Mouse (Mus musculus) cerebellum, adult (tissue): ENCODE data around the gene Aff3.
"Not testable (repeated sequence)": the region's sequence is repeated elsewhere in the genome, so short reads cannot be mapped to it uniquely, and the experiment has no call there.

ENCODE experiments used
- ATAC-seq: cut with Nextera tagmentation; 2 replicates; pipeline ENCODE4 v1.9.2; 2017; ENCODE audit warnings: mild to moderate bottlenecking, moderate library complexity, mixed read lengths; ENCODE audit not compliant: insufficient number of reproducible peaks, low FRiP score, low TSS enrichment

Gene Aff3

GRCm38 (mm10) chr1:38448854-38449253, 215.9 kb downstream of the Aff3 start:
- no peak for ATAC-seq

GRCm38 (mm10) chr1:38447581-38447980, 217.2 kb downstream of the Aff3 start:
- ATAC-seq, result no peak

DNA sequence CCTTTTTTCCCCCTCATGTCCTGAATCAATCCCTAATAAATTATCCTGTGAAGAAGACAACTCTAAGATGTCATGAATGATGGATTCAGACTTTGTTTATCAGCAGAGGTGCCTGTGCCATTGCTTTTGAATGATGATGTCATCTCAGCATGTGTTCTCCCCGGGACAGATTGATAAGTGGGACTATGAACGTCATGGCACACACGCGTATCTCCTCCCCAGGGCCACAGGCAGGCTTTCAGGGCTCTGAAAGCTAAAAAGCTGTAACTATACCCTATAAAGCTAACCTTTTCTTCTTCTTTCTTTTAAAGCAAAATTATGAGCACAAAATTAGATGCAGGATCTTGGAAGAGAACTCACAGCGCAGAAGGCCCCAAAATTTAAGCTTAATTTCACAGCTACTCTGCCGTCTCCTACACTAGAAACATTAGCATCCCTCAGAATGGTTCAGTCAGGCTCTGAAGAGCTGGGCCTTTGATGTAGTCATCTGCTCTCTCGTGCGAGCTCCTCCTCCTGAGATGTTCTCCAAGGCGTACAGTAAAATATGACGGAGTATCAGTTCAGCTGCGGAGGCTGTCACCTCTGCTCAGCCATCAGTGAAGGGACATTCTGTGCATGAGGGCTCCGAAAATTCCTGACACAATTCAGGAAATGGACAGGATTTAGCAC, 218.5 kb downstream of the Aff3 start:
- no peak for ATAC-seq

GRCm38 (mm10) chr1:38442887-38443286, 221.9 kb downstream of the Aff3 start:
- ATAC-seq, result no peak

DNA sequence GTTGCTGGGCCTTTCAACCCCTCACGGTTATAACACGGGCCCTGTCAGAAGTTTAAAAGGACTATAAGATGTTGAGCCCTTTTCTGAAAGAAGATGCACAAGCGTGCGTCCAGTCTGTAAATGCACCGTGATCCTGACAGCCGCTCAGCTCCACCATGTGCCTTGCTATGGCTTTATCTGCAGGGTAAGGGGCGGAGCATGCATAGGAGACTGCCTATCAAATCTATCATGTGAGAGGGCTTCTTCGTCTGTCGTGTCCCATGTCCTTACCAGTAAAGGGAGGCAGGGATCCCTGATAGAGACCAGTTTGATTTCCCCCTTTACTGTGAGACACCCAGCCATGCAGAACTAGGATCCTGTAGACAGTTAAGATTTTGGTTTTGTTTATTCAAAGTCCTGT, 222.3 kb downstream of the Aff3 start:
- ATAC-seq, result no peak

- ATAC-seq, result no peak
Observed at GRCm38 (mm10) chr1:38441800-38442199, 223.0 kb downstream of the Aff3 start.

- no peak for ATAC-seq
Observed at GRCm38 (mm10) chr1:38440471-38440815, 224.3 kb downstream of the Aff3 start.

DNA sequence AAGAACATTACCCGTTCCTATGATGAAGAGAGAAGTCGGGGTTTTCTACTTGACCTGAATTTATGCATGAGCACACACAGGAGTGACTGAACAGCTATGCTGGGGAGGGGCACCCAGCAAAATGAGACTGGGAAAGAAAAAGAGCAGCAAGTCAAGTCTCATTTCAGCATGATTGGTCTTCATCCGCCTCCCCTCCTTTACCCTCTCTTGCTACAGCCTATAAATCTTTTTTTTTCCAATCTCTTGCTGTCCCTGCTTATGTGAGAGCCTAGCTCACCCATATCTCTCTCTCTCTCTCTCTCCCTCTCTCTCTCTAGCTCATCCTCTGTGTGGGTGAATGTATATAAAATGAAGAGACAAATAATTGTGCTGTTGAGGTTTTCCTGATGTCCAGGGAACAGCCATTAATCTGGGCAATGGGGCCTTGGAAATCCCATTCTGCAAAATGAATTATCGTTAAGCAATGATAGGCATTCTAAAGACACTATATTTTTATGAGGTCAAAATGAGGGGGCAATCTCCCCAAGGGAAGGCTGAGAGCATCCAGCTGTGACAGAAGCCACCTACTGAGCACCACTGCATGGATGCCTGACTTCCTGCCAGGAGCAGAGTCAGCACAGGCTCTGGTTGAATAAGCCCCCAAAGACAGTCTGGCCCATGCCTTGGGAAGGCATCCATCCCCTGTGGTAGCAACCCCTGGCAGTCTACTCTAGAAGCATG, 224.8 kb downstream of the Aff3 start:
- ATAC-seq, result no peak

GRCm38 (mm10) chr1:38438447-38438846, 226.3 kb downstream of the Aff3 start:
- ATAC-seq, result no peak

GRCm38 (mm10) chr1:38437671-38438070, 227.1 kb downstream of the Aff3 start:
- ATAC-seq, result no peak

- no peak for ATAC-seq
Observed at GRCm38 (mm10) chr1:38436471-38437340, 228.0 kb downstream of the Aff3 start.

- not testable (repeated sequence) for ATAC-seq
Observed at GRCm38 (mm10) chr1:38430311-38430710, 234.4 kb downstream of the Aff3 start.

DNA sequence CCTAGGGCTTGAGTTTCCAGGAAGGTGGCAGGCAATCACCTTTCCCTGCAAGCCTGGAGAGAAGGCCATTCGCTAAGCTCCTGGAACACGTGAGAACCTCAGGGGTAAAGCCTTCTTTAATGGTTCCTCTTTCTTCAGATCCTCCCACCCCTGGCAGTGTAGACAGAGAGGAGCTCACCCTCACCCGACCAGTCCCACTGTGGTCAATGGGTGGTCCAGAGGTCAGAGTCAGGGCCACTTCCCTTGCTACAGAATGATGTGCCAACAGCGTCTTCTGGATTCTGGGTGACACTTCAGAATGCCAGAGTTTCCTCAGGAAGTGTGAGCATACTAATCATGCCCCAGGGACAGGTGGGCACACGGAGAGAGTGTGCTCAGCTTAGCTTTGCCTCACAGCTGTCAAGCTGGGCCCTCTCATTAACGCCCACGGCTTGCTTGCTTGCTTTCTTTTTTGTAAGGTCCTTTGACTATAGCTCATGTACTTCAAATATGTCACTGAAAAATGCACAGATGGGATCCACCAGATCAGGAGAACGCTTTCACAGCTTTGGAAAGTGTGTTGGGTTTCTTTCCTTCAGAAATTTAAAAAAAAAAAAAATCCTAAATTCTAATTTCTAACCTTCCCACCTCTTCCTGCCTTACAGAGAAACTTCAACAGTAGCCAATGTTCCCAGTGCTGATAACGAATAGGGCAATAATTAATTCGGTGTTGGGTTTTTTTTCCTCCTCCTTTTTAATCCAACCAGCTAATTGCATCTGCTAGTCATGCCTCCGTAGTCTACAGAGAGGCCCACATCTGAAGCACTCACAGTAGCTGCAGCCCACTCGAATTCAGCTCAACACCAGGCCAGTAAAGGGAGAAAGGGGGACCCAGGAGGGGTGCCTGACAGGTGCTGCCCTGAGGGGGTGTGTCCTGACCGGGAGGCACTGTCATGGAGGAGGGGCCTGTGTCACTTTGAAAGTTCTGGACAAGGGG, 235.8 kb downstream of the Aff3 start:
- ATAC-seq, result no peak

DNA sequence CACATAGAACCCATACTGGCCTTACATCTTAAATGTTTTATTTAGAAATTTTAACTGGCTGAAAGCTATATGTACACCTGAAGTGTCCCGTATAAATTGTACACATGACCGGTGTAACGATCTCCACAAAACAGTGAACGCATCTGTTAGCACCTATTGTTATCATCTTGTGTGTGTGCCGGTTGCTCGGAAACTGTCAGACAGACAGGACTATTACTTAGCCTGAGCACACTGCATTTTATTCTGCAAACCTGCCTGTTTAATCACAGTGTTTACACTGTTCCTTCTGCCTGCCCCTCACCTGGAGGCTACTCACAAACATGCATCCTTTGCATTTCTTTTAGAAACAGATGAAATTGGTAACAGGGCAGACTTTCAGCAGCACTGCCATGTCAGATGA, 241.8 kb downstream of the Aff3 start:
- ATAC-seq, result no peak

DNA sequence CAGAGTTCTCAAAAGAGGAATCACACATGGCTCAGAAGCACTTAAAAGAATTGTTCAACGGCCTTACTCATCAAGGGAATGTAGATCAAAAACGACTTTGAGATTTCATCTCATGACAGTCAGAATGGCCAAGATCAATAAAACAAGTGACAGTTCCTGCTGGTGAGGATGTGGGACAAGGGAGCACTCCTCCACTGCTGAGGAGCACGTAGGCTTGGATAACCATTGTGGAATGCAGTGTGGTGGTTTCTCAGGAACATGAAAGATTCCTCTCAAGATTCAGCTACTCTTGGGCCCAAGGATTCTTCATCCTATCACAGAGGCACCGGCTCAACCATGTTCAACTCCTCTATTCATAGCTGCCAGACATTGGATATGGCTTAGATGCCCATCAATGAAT, 245.4 kb downstream of the Aff3 start:
- ATAC-seq, result no peak

DNA sequence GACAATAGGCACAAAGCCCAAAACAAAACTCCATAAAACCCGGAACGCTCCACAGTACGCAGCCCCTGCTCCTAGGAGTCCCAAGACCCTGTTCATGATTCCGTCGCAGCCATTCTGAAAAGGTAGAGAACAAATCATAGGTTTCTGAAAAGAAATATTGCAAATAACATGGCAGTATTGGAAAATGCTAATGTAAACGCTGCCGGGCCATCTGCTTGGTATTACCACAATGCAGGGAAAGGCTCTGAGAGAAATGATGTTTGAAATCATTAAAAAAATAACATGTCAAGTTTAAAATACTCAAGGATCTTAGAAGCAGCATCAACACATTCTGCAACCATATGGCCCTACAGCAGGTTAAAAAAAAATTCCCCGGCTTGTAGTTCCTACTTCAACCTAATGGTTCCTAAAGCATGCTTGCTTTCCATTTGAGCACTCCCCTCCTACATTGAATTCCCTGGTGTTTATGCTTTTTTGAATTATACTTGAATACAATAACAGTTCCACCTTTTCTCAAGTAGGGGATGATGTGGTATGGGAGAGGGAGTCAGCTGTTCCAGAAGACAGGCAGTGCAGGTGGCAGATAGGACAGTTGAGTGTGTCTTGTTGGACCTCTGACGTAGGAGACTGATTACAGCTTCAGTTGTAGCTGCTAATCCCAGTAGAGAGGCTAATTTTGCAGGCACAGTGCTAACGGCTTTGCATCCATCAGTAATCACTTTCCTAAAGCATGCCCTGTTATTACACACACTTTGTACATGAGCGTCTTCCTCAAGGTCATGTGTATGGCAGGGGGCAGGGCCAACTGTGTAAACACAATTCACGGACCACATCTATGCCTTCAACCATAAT, 246.3 kb downstream of the Aff3 start:
- no peak for ATAC-seq

DNA sequence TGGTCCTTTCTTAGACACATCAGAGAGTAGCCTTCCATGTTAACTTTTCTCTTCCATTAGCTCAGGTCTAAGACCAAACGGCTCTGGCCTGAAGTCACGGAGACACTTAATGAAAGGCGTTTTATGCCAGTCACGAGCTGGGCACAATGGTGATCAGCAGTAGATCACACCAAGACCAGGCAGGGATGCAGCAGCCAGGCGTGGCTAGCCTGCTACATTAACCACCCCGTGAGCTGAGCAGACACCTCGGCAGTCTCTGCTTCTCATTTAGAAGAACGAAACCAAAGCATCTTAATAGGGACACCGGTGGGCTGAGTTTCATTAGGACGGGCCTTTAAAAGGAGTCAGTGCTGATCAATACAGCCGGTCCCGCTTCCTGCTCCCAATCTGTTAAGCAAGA, 247.6 kb downstream of the Aff3 start:
- ATAC-seq, result no peak; the same call in 1 of the 2 replicates

GRCm38 (mm10) chr1:38415511-38415910, 249.2 kb downstream of the Aff3 start:
- ATAC-seq, result no peak

- no peak for ATAC-seq
Observed at GRCm38 (mm10) chr1:38411106-38411505, 253.6 kb downstream of the Aff3 start.
